Mouse (Mus musculus) frontal cortex, postnatal 10 days (tissue): Measurements from ENCODE around the gene Rassf6.

Source experiments
- DNase-seq, 2 experiments: peaks; one replicate each; pipeline ENCODE4 v3.0.0; 2022; ENCODE audit warnings: low spot score in 2 of 2, mixed read lengths in 1 of 2

The Rassf6 gene

GRCm38 (mm10) chr5:90640286-90641217 is at the start of gene Rassf6:
Gene Rassf6 (minus strand): TSS chr5:90640657.
- no peak for DNase-seq

GRCm38 (mm10) chr5:90689426-90690128 is 49.1 kb upstream of the Rassf6 start:
- no peak for DNase-seq

GRCm38 (mm10) chr5:90687913-90688312 is 47.5 kb upstream of the Rassf6 start:
- DNase-seq = no peak

- DNase-seq = no peak
Observed at GRCm38 (mm10) chr5:90684994-90685393, 44.5 kb upstream of the Rassf6 start.

- no peak for DNase-seq
Observed at GRCm38 (mm10) chr5:90681842-90682241, 41.4 kb upstream of the Rassf6 start.

GRCm38 (mm10) chr5:90677560-90677959 is 37.1 kb upstream of the Rassf6 start:
- no peak for DNase-seq

GRCm38 (mm10) chr5:90661852-90662251 is 21.4 kb upstream of the Rassf6 start:
- DNase-seq = no peak

GRCm38 (mm10) chr5:90661436-90661835 is 21.0 kb upstream of the Rassf6 start:
- DNase-seq = peak in 1 of 2 experiments; percentile 22

- DNase-seq = no peak
Observed at GRCm38 (mm10) chr5:90660411-90660810, 20.0 kb upstream of the Rassf6 start.

GRCm38 (mm10) chr5:90656681-90657080 is 16.2 kb upstream of the Rassf6 start:
- DNase-seq = no peak

GRCm38 (mm10) chr5:90655891-90656290 is 15.4 kb upstream of the Rassf6 start:
- DNase-seq = no peak

GRCm38 (mm10) chr5:90654798-90655197 is 14.3 kb upstream of the Rassf6 start:
- DNase-seq = no peak

- DNase-seq = peak in 1 of 2 experiments; percentile 57
Observed at GRCm38 (mm10) chr5:90652724-90653123, 12.3 kb upstream of the Rassf6 start.

GRCm38 (mm10) chr5:90650466-90651150 is 10.2 kb upstream of the Rassf6 start:
- DNase-seq = no peak

- DNase-seq = no peak
Observed at GRCm38 (mm10) chr5:90647473-90647872, 7.0 kb upstream of the Rassf6 start.

- DNase-seq = no peak
Observed at GRCm38 (mm10) chr5:90646398-90646797, 5.9 kb upstream of the Rassf6 start.

GRCm38 (mm10) chr5:90645579-90645978 is 5.1 kb upstream of the Rassf6 start:
- DNase-seq = no peak

- no peak for DNase-seq
Observed at GRCm38 (mm10) chr5:90641218-90641610, 757 bp upstream of the Rassf6 start.

GRCm38 (mm10) chr5:90634885-90635284 is 5.6 kb downstream of the Rassf6 start:
- no peak for DNase-seq

- DNase-seq = no peak
Observed at GRCm38 (mm10) chr5:90628530-90628929, 11.9 kb downstream of the Rassf6 start.

GRCm38 (mm10) chr5:90628011-90628410 is 12.4 kb downstream of the Rassf6 start:
- no peak for DNase-seq

GRCm38 (mm10) chr5:90627423-90627822 is 13.0 kb downstream of the Rassf6 start:
- DNase-seq = no peak
